Mouse (Mus musculus) bone marrow, adult 2 months (tissue): ENCODE results near the gene C530008M17Rik. TPM values are rescaled to one million over a fixed set of nuclear protein-coding genes. Genes with fewer than 3 reads are reported as not detected.
"Not testable (repeated sequence)": the region's sequence is repeated elsewhere in the genome, so short reads cannot be mapped to it uniquely, and the experiment has no call there.

Experiments used
- H3K27ac ChIP-seq: fragments of 200-500 bp; 2 replicates; pipeline ENCODE4 v1.5.1; 2012; ENCODE audit warnings: low read depth, mild to moderate bottlenecking, control low read depth, inconsistent platforms, low read length; ENCODE audit not compliant: control insufficient read depth, poor library complexity, insufficient read depth
- H3K4me1 ChIP-seq: fragments of 200-500 bp; 2 replicates; pipeline ENCODE4 v1.6.1; 2011; ENCODE audit warnings: low read length; ENCODE audit not compliant: control insufficient read depth, insufficient read depth
- H3K4me3 ChIP-seq: fragments of 200-500 bp; replicated peaks from 2 replicates; pipeline ENCODE3; 2011; ENCODE audit warnings: mild to moderate bottlenecking, low read depth, low read length, control low read depth; ENCODE audit not compliant: control insufficient read depth
- CTCF ChIP-seq: fragments of 200-500 bp; IDR thresholded peaks from 2 replicates; pipeline ENCODE4 v1.5.1; 2011; ENCODE audit warnings: low read length, control low read depth; ENCODE audit not compliant: control insufficient read depth, insufficient read depth
- POLR2A ChIP-seq: fragments of 200-500 bp; IDR thresholded peaks from 2 replicates; pipeline ENCODE4 v1.6.1; 2011; ENCODE audit warnings: low read depth, mild to moderate bottlenecking, control low read depth, low read length, borderline replicate concordance; ENCODE audit not compliant: control insufficient read depth
- WGBS: fragments of 180-500 bp; shearing (Covaris S2); methylation state at CpG from one replicate; pipeline ENCODE4 v1.1.7; 2018; 5-methylcytosine and 5-hydroxymethylcytosine counted together
- polyA plus RNA-seq: library from polyadenylated mRNA; stranded (reverse); fragments of >200 nt; gene quantifications from 2 replicates; pipeline ENCODE4 v1.2.4, GENCODE M21; 2011; ENCODE audit warnings: low replicate concordance; ENCODE audit not compliant: missing spikeins, insufficient read depth, insufficient read length

Gene C530008M17Rik
- polyA plus RNA-seq, 1 experiment, result 31.0 TPM

DNA sequence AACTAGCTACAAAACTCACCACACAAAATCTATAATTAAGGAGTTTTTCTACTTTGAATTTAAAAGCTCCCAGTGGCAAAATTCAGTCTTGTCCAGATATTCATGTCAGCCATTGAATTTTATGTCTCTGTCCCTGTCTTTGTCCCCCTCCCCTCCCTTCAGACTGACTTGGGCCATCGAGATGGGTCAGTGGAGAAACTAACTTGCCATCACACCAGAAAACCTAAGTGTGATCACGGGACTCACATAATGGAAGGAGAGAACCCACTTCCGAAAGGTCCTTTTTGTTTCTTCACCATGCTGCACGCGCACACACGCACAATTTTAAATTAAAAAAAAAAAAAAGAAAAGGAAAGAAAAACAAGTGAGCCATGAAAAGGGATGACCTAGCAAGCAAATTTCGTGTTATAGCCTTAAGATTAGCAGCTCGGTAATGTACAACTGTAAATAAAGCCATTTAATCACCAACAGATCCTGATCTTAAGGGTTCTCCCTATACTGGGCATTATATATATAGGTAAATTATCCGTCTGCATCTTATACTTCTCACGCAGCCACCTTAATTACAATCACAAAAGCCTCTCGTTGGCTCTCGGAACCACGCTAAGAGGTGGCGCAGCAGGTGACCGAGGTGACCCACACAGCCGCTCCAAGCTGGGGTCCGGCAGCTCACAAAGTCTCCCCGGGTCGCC is 248.5 kb downstream of the C530008M17Rik start:
- H3K27ac ChIP-seq, result peak overlapping the region; percentile 17; the same call in 1 of the 2 replicates
- no peaks in the 10 kb centered on the region; the same call in 1 of the 2 replicates for H3K4me1 ChIP-seq
- 1% methylated on average over 19 of the region's 19 CpGs for WGBS
- peak overlapping the region; percentile 98 for H3K4me3 ChIP-seq
- TF ChIP-seq POLR2A (no peak), CTCF (no peak)

DNA sequence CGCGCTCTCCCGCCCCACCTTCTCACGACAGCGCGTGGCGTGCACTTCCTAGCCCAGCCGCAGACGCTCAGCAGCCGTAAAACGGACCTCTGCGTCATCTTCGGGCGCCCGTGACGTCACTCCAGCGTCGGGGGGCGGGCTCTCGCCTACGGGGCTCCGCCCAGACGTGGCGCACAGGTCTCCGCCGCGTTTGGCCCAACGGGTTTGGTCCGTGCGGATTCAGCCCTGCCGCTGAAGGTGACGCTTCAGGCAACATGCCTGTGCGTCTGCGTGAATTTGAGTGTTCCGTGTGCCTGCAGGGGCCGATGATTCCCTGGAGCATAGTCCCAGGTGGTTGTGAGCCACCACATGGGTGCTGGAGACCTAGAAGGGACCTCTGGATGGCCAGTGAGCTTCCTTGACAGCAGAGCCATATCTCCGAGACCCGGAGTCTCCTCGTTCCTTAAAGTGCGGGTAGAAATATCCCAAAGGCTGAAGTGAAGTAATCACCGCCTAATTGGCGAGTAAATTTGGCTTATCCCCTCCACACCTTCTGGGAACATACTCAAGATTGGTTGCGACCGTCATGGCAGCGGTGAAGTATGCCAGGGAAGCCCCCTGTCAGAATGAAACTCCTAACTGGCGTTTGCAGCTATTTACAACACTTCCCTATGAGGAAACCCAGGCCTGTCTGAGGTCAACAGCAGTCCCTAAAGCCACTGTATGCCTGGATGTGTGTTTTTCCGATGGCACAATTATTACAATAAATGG is 249.3 kb downstream of the C530008M17Rik start, which contains the start of gene Aasdh:
TSS of gene Aasdh (minus strand) at position 110 of the 750 bp plus-strand sequence.
- H3K4me1 ChIP-seq, result no peaks in the 10 kb centered on the region; the same call in 1 of the 2 replicates
- TF ChIP-seq POLR2A, result peak; percentile 97
- 0 out of 2 replicates have a peak, but pooled peaks have one; percentile 13 for TF ChIP-seq CTCF
- H3K27ac ChIP-seq, result peak within 1 kb of the TSS; percentile 93
- peak within 1 kb of the TSS; percentile 98 for H3K4me3 ChIP-seq
- under 1% methylated on average over 47 of the region's 47 CpGs for WGBS

DNA sequence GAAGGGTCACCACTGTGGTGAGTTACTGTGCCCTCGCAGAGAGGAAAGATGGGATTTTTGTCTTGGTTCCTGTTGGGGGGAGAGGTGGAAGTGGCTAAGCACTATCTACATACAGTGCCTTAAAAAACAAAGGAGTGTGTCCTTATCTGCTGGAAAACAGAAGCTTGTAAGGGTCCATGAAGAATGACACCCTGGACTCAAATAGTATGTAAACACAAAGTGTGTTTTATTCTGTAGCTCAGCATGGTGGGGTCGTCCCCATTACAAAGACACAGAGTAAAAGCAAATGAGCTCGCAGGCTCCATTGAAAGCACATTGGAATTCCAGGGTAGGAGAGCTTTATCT is 249.8 kb downstream of the C530008M17Rik start:
- WGBS, result 34% methylated on average over 3 of the region's 3 CpGs
- Histone ChIP-seq H3K4me1 (no peaks in the 10 kb centered on the region; the same call in 1 of the 2 replicates), H3K27ac (no peak overlapping the region; the same call in 1 of the 2 replicates), H3K4me3 (peak overlapping the region; percentile 98)
- TF ChIP-seq POLR2A (no peak), CTCF (no peak)

- H3K4me1 ChIP-seq, result no peaks in the 10 kb centered on the region
- no peak for TF ChIP-seq POLR2A
- TF ChIP-seq CTCF, result no peak
- WGBS, result 68% methylated on average over 3 of the region's 3 CpGs
- H3K4me3 ChIP-seq, result no peak overlapping the region
- no peak overlapping the region for H3K27ac ChIP-seq
Observed at GRCm38 (mm10) chr5:76910807-76911206, 254.5 kb downstream of the C530008M17Rik start.

DNA sequence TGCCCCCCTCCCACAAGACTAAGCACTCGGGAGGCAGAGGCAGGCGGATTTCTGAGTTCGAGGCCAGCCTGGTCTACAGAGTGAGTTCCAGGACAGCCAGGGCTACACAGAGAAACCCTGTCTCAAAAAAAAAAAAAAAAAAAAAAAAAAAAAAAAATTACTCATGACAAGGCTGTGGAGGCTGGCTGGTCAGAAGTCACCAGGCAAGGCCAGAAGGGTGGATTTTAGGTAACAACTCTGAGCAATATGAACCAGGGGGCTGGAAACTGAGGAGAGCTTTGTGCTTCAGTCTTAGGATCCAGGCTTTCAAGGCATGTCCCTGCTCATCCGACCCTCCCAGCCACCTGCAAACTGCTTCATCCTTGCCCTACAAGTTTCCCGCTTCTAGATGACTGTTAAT is 256.2 kb downstream of the C530008M17Rik start:
- 89% methylated on average over 5 of the region's 5 CpGs for WGBS
- H3K4me3 ChIP-seq, H3K27ac ChIP-seq, H3K4me1 ChIP-seq: not testable (repeated sequence)

DNA sequence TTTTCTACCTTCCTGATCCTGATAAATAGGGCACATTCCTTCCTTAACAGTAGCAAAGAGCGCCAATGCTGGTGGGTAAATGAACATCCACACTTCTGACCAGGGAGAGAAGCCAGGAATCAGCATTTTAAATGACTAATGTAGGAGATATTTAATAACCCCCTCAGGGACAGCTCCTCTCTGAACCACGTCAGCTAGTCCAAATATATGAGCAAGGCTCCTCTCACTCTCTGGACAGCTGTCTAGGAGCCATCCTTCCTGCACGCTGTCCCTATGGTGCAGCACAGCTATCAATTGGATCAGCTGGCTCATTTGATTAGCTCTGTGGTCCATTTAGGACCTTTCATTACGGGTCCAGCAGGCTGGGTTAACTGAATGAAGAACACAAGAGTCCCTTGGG is 266.5 kb downstream of the C530008M17Rik start:
- TF ChIP-seq CTCF (no peak), POLR2A (no peak)
- 89% methylated on average over 4 of the region's 4 CpGs for WGBS
- H3K4me3 ChIP-seq, result no peak overlapping the region
- H3K4me1 ChIP-seq, result no peaks in the 10 kb centered on the region
- no peak overlapping the region for H3K27ac ChIP-seq

Other genes with a start within 250 kb of the C530008M17Rik start
- gene Gm7271, start 172.5 kb upstream of the C530008M17Rik start, polyA plus RNA-seq, result not detected in 2 replicates
- gene Exoc1, start 127.2 kb upstream of the C530008M17Rik start, polyA plus RNA-seq, result 16.1 and 41.8 TPM in 2 replicates
- gene Cep135, start 67.8 kb upstream of the C530008M17Rik start, polyA plus RNA-seq, result 7.7 and 8.6 TPM in 2 replicates
- 11.6 and 16.5 TPM in 2 replicates for gene Aasdh, start 249.0 kb downstream of the C530008M17Rik start, polyA plus RNA-seq